Mouse (Mus musculus): ENCODE measurements at regions not wholly inside any gene's neighbourhood (a gene's known extent, or its start where the extent isn't known, plus 50 kb on each side); places are given as distances from the start of the nearest gene placed in this dataset.

- DNase-seq (ENCODE audit: low read depth, low spot score): no peak
Measured at GRCm38 (mm10) chr13:99097606-99098545, 86.7 kb upstream of the Zfp366 start.

- DNase-seq (ENCODE audit: low read depth, low spot score): no peak
Measured at GRCm38 (mm10) chr13:99096837-99097236, 87.8 kb upstream of the Zfp366 start.

- no peak for DNase-seq (ENCODE audit: low read depth, low spot score)
Measured at GRCm38 (mm10) chr13:99095006-99095405, 89.6 kb upstream of the Zfp366 start.

DNA sequence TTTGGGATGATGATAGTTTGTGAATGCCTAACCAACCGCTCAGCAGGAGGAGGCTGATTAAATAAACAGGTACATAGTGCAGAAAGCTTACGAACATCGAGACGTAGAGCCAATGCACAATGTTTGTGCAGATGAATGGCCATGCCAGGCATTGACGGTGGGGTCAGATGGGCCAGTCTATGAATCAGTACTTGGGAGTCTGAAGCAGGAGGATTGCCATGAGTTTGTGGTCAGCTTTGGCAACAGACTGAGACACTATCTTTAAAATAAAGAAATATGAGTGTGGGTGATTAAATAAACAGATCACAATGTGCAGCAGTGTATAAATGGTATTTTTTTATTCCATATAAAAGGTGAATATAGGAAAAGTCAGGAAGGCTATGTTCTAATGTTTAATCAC, 90.4 kb upstream of the Zfp366 start:
- no peak for DNase-seq (ENCODE audit: low read depth, low spot score)

DNA sequence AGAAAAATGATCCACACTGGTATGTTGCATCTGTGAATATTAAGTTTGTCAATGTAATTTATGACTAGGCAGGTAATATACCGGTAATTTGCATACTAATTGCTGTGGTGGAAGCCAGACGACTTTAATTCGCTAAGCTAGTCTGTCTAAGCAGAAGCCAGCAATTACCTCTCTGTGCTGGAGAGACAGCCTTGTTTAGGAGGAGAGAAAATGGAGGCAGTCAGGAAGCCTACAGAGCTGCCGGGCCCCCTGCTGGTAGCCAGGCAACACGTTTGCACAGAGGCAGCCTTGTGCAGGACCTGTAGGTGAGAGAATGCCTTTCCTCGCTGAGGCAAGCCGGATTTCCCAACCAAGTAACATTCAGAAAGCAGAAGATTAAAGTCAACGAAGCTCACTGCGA, 91.4 kb upstream of the Zfp366 start:
- peak; percentile 80 for DNase-seq (ENCODE audit: low read depth, low spot score)

DNA sequence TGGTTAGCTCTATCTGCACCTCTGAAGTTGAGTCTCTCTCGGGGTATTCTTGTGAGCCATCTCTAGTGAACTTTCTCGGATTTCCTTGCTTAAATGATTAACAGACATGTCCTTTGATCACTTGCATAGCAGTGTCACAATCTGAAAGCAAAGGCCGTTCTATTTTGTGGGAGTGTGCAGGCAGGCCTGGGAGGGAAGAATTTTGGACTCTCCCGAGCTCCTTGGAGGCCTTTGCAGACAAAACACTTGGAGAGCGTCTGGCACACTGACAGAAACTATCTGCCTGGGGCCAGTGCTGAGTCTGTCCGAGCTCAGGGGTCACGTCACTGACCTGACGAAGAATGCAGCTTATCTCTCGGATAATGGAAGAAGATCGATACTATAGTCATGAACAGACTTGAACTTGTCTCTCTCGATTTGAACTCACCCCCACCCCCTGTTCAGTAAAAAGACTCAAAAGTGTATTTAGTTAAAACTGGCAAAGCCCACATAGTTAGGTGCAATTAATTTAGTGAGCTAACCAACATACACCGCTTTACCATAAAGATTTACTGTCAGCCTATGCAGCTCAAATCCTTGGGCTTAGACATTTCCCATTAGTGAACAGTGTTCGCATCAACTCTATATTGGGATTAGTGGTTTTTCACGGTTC, 92.2 kb upstream of the Zfp366 start:
- peak; percentile 39 for DNase-seq (ENCODE audit: low read depth, low spot score)

DNA sequence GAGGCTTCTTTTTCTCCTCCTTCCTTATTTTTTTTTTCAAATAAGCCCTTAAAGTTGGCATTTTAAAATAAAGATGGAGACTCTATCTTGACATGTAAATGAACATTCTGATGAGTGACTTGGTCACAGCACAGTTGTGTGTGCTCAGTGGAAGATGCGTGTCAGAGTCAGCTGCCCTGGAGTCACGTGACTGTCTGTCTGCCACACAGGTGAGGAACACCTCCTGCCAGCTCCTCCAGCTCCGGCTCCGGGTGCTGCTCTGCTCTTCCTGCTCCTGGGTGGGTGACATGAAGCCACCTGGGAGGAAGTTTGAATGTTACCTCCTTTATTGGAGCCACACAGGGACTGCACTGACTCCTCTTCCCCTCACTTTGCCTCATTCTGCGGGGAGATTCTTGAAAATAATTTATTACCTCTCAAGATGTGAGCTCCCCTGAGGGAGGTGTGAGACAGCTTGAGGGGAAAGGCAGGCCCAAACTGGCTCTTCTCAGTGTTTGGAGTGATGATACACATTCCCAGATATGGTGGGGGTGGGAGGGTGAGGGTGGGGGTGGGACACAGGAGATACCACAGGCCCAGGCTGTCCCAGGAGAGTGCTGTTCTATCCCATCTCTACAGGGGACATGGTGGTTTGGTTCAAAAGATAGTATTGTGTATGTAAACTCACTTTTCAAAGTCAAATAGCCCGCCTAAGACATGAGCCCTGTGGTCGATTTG, 92.9 kb upstream of the Zfp366 start:
- no peak for DNase-seq (ENCODE audit: low read depth, low spot score)

- no peak for DNase-seq (ENCODE audit: low read depth, low spot score)
Measured at GRCm38 (mm10) chr13:99090361-99090760, 94.3 kb upstream of the Zfp366 start.

- DNase-seq (ENCODE audit: low read depth, low spot score): no peak
Measured at GRCm38 (mm10) chr13:99088285-99088684, 96.3 kb upstream of the Zfp366 start.

DNA sequence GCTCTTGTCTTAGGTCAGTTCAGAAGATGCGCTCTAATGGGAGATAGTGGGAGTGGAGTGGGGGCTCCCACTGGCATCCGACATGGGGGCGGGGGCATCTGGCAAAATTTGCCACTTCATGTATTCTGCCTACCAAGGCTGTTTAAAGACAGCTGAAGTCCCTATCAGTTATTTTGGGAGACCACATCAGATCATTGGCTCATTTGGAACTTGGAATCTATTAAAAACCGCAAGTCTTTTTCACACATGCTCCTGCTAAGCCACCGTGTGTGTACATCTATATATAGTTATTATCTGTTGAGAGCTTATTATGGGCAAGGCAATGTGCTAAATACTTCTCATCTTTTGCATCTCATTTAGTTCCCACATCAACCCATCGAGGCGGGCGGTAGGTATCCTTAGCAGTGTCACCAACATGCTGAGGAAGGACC, 95.0 kb upstream of the 1700024P04Rik start:
- no peak for DNase-seq (ENCODE audit: low read depth, low spot score)

GRCm38 (mm10) chr13:99078643-99079042, 94.3 kb upstream of the 1700024P04Rik start:
- no peak for DNase-seq (ENCODE audit: low read depth, low spot score)

DNA sequence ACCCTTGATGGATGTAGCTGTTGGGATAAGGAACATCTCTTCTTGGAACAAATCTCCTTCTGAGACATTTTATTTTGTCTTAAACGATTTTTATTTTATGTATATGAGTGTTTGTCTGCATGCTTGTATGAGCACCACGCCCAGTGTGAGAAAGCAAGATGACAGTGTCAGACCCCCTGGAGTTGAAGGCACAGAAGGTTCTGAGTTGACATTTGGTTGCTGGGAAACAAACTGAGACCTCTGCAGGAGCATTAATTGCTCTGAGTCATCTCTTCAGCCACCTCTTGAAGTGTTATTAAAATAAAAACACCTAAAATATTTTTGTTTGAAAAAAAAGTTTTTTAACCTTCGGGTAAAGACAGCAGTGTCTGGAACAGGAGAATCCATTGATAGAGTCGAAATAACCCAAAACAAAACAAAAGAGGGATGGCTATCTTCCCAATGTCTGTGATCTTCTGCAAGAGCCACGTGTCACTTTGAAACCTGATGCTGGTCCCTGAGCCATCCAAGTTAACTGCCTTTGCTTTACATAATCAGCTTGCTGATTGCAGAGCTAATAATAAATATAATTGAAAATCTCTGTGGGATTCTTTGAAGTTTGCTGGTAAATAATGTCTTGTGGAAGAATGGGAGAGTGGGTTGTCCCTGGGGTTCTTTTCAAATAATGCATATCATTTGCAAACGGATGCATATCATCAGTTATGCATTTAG, 92.8 kb upstream of the 1700024P04Rik start:
- no peak for DNase-seq (ENCODE audit: low read depth, low spot score)

GRCm38 (mm10) chr13:99075467-99075866, 91.1 kb upstream of the 1700024P04Rik start:
- no peak for DNase-seq (ENCODE audit: low read depth, low spot score)

DNA sequence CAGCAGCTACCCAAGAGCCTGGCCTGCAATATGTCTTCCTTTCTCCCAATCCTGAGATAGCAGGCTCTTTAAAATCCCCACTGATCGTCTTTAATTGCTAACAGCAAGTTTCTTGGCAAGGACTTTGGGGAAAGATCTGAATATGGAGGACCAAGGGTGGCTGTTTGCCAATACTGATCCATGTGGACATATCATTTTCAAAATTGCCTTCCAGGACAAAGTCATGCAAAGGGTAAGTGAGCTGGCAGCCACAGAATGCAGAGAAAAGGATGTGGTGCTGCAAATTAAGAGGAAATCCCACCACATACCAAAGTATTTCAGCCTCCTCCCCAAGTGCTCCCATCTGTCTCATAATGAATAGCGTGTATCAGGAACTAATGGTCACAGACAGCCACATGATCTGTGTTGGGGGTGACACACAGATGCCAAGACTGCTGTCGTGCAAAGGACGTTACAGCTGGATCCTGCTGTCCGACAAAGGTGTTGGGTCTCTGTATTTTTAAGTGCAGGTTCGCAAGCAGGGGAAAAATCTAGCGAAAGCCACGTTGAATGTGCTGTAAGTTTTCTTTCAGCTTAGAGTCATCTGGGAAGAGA, 87.6 kb upstream of the 1700024P04Rik start:
- DNase-seq (ENCODE audit: low read depth, low spot score): no peak

DNA sequence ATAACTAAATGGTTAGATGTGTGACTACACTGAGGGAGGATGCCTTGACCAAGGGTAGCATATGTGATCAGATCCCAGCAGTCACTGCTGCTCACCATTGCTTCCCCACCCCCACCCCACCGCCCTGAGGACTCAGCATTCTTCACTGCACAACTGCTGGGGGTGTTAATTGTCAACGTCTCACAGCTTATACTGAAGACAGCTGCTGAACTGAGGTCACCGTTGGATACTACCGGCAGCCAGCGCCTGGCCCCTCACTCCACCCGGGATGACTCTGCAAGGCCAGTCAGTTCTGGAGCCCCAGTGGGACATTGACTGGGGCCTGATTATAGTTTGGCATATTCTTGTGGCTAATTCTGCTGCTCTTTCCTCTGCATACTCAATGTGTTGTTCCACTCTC, 87.0 kb upstream of the 1700024P04Rik start:
- no peak for DNase-seq (ENCODE audit: low read depth, low spot score)

GRCm38 (mm10) chr13:99069767-99070166, 85.4 kb upstream of the 1700024P04Rik start:
- DNase-seq (ENCODE audit: low read depth, low spot score): no peak

DNA sequence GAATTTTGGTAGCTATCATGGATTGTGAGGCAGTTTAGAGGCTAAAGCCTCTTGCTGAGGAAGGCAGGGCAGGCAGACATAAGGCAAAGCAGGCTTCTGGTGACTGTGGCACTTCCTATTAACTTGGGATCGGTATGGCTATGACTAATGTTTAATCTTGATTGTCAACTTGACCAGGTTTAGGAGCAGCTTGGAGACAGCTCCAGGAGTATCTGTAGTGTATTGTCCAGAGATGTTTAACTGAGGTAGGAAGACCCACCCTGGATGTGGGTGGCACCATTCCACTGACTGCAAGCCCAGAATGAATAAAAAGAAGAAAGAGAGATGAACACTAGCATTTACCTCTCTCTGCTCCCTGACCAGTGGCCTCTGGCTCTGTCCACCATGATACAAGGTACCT, 83.1 kb upstream of the 1700024P04Rik start:
- no peak for DNase-seq (ENCODE audit: low read depth, low spot score)

- DNase-seq (ENCODE audit: low read depth, low spot score): no peak
Measured at GRCm38 (mm10) chr13:99063431-99063830, 79.1 kb upstream of the 1700024P04Rik start.

DNA sequence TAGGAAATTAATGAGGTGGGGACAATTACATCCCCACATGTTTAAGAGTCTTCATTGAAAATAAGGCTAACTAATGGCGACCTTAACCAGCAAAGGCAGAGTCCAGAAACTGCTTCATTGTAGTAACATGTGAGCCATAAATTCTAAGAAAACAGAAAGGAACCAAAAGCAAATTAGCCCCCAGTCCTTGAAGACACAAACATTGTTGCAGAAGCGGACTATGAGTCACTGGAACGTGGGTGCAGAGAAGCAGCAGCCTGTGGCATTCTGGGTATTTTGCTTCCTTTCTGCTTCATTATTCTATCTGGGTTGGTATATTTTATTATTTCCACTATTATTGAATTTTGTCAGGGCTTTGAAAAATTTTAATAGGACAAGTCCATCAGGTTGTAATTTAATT, 78.6 kb upstream of the 1700024P04Rik start:
- no peak for DNase-seq (ENCODE audit: low read depth, low spot score)

GRCm38 (mm10) chr13:99058131-99058970, 74.0 kb upstream of the 1700024P04Rik start:
- DNase-seq (ENCODE audit: low read depth, low spot score): no peak

Data from mesoderm, embryonic 11.5 days (tissue).